Mouse (Mus musculus) myocyte (in vitro differentiated cells): ENCODE data around the gene Gpr152.

Source experiments
- E2F4 ChIP-seq: IDR thresholded peaks from one replicate; pipeline ENCODE4 v1.6.1; 2011; ENCODE audit warnings: mild to moderate bottlenecking, control low read depth, moderate library complexity; ENCODE audit not compliant: insufficient read depth
- MAX ChIP-seq: IDR thresholded peaks from one replicate; pipeline ENCODE4 v1.6.1; 2011; ENCODE audit warnings: low read depth, mild to moderate bottlenecking, control low read depth
- MYOD1 ChIP-seq, 3 experiments: IDR thresholded peaks; one replicate each; pipeline ENCODE4 v1.6.1; 2011; ENCODE audit warnings: control low read depth in 2 of 3, low read depth in 2 of 3, mild to moderate bottlenecking in 2 of 3, moderate library complexity in 1 of 3; ENCODE audit not compliant: insufficient read length in 2 of 3, control insufficient read depth in 1 of 3
- MYOG ChIP-seq, 3 experiments: IDR thresholded peaks; one replicate each; pipeline ENCODE4 v1.6.1; 2011; ENCODE audit warnings: control low read depth in 2 of 3, low read depth in 2 of 3, mild to moderate bottlenecking in 2 of 3; ENCODE audit not compliant: insufficient read length in 2 of 3, control insufficient read depth in 1 of 3, insufficient read depth in 1 of 3
- POLR2A ChIP-seq: IDR thresholded peaks from one replicate; pipeline ENCODE4 v1.6.1; 2011; ENCODE audit warnings: low read depth, mild to moderate bottlenecking, control low read depth, moderate library complexity; ENCODE audit not compliant: insufficient read length
- POLR2AphosphoS2 ChIP-seq: IDR thresholded peaks from one replicate; pipeline ENCODE4 v1.6.1; 2011; ENCODE audit warnings: low read depth, control low read depth; ENCODE audit not compliant: insufficient read length
- REST ChIP-seq: IDR thresholded peaks from one replicate; pipeline ENCODE4 v1.6.1; 2011; ENCODE audit warnings: mild to moderate bottlenecking, control low read depth, moderate library complexity; ENCODE audit not compliant: insufficient read depth, insufficient read length
- TCF12 ChIP-seq: IDR thresholded peaks from one replicate; pipeline ENCODE4 v1.6.1; 2011; ENCODE audit warnings: mild to moderate bottlenecking, control low read depth; ENCODE audit not compliant: poor library complexity, insufficient read depth, severe bottlenecking
- USF1 ChIP-seq: IDR thresholded peaks from one replicate; pipeline ENCODE4 v1.6.1; 2011; ENCODE audit warnings: low read depth, mild to moderate bottlenecking, control low read depth, moderate library complexity

DNA sequence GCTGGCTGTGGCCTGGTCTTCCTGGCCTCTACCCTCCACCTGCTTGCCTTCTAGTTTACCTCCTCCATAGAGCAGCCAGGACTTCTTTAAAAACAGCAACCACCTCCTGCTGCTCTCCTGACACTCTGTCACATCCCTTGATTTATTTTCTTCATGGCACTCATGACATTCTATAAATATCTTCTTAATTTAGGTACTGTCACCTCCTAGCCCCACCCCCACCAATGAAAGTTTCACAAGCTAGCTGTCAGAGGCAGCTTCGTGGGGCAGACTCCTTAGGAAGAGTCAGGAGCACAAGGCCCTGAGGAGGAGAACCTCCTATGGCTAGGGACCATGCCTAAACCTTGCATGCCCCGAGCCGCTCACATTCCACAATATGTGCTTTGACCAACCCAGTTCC lies 47.7 kb downstream of the Gpr152 start:
- TF ChIP-seq E2F4 (no peak), POLR2AphosphoS2 (no peak), POLR2A (no peak), TCF12 (no peak), MAX (no peak), REST (no peak), MYOD1 (IDR thresholded peaks at IDR 0.05; ENCODE audit: control insufficient read depth in 1 of 3, insufficient read length in 2 of 3, low read depth in 2 of 3) (no peak), USF1 (no peak), MYOG (IDR thresholded peaks at IDR 0.05; ENCODE audit: control insufficient read depth in 1 of 3, insufficient read depth in 1 of 3, insufficient read length in 2 of 3, low read depth in 2 of 3) (no peak)
